Mouse (Mus musculus): ENCODE data around the gene Cdc27.
A peak's percentile ranks its signal among the peaks of the same experiment; 100 is the strongest.
"Not testable (repeated sequence)": the region's sequence is repeated elsewhere in the genome, so short reads cannot be mapped to it uniquely, and the experiment has no call there.

The Cdc27 gene

DNA sequence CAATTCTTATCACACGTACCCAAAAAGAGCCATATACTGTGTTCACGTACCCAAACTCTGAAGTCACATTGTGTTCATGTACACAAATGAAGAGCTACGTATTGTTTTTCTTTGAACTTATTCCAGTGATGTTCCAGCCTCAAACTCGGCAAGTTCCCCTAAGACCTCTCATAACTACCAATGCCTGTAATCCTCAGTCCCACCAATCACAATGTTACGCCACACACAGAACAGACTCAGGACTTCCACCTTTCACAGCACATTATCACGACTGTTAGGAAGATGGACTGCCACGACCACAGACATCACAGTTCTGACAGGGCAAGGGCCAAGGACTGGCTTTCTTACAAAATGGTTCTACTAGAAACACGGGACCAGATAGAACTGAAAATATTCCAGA lies 20.1 kb upstream of the Cdc27 start:
- DNase-seq (ENCODE audit: low spot score) = not testable (repeated sequence)

GRCm38 (mm10) chr11:104568326-104568725 lies 17.9 kb upstream of the Cdc27 start:
- DNase-seq (ENCODE audit: low spot score) = peak; percentile 48

GRCm38 (mm10) chr11:104567736-104568135 lies 17.3 kb upstream of the Cdc27 start:
- no peak for DNase-seq (ENCODE audit: low spot score)

DNA sequence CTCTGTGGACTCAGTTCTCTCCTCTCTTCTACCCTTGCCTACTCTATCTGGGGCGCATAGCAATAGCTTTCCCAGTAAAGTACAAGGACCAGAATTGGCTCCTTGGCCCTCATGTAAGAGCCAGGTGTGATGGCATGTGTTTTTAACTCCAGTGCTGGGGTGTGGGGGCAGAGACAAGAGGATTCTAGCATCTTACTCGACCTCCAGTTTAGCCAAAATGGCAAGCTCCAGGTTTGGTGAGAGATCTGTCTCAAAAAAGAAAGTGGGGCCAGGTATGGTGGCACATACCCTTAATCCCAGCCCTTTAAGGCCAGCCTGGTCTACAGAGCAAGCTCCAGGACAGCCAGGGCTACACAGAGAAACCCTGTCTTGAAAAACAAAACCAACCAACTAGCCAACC lies 16.4 kb upstream of the Cdc27 start:
- no peak for DNase-seq (ENCODE audit: low spot score)

GRCm38 (mm10) chr11:104566097-104566496 lies 15.7 kb upstream of the Cdc27 start:
- DNase-seq (ENCODE audit: low spot score) = no peak

GRCm38 (mm10) chr11:104565172-104565571 lies 14.8 kb upstream of the Cdc27 start:
- no peak for DNase-seq (ENCODE audit: low spot score)

DNA sequence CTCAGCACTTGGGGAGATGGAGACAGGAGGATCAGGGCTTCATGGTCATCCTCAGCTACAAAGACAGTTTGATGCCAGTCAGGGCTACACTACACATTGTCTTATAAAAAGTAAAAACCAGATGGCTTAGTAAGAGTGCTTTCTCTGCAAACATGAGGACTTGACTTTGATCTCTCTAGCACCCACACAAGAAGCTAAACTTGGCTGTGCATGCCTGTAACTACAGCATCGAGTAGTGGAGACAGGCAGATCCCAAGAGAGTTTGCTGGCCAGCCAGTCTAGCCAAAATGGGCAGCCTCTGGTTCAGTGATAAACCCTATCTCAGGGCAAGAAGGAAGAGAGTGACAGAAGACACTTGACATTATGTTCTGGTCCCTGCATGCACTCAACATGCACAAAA lies 13.1 kb upstream of the Cdc27 start:
- DNase-seq (ENCODE audit: low spot score) = no peak

GRCm38 (mm10) chr11:104560971-104561370 lies 10.6 kb upstream of the Cdc27 start:
- DNase-seq (ENCODE audit: low spot score) = no peak

- no peak for DNase-seq (ENCODE audit: low spot score)
Measured at GRCm38 (mm10) chr11:104558651-104559403, 8.4 kb upstream of the Cdc27 start.

GRCm38 (mm10) chr11:104558065-104558464 lies 7.6 kb upstream of the Cdc27 start:
- DNase-seq (ENCODE audit: low spot score) = no peak

GRCm38 (mm10) chr11:104549438-104550405 lies 698 bp downstream of the Cdc27 start:
- peak; percentile 70 for DNase-seq (ENCODE audit: low spot score)

GRCm38 (mm10) chr11:104547502-104547901 lies 2.9 kb downstream of the Cdc27 start:
- no peak for DNase-seq (ENCODE audit: low spot score)

GRCm38 (mm10) chr11:104544507-104544906 lies 5.9 kb downstream of the Cdc27 start:
- no peak for DNase-seq (ENCODE audit: low spot score)

GRCm38 (mm10) chr11:104543337-104543736 lies 7.1 kb downstream of the Cdc27 start:
- not testable (repeated sequence) for DNase-seq (ENCODE audit: low spot score)

DNA sequence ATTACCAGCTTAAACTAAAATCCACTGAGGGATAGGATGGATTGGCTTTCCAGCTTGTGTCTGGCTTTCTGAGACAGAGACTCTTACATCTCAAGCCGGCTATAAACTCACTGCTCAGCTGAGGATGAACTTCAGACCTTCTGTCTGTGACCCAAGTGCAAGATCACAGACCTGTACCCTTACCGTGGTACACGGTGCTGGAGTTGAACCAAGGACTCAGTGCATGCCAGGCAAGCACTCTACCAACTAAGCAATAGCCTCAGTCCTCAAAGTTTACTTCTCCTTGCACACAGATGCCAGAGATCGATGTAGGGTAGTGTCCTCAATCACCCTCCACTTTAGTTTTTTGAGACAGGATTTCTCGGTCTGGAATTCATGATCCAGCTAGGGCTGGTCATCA lies 10.6 kb downstream of the Cdc27 start:
- DNase-seq (ENCODE audit: low spot score) = no peak

DNA sequence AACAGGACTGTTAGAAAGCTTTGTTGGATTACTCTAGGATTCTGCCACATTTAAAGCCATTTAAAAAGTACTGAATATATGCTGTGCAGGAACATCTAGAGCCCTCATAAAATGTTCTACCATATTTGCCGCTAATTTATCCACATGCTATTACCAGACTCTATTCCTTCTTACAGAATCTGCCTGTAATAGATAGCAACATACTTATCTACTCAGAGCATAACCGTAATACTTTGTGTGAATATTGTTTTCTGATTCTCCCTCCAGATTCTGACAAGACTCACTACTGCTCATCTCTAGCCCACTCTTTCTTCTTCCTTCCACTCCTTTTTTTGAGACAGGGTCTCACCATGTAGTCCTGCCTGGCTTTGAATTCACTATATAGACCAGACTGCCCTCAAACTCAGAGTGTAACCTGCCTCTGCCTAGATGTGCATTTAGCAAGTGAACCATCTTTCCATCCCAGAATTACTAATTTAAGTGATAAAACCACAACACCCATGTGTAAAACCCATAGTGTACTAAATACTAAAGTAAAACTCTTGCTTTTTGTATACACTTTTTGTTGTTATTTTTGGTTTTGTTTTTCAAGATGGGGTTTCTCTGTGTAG lies 12.4 kb downstream of the Cdc27 start:
- no peak for DNase-seq (ENCODE audit: low spot score)

- no peak for DNase-seq (ENCODE audit: low spot score)
Measured at GRCm38 (mm10) chr11:104536843-104537242, 13.6 kb downstream of the Cdc27 start.

GRCm38 (mm10) chr11:104525935-104526334 lies 24.5 kb downstream of the Cdc27 start:
- no peak for DNase-seq (ENCODE audit: low spot score)

DNA sequence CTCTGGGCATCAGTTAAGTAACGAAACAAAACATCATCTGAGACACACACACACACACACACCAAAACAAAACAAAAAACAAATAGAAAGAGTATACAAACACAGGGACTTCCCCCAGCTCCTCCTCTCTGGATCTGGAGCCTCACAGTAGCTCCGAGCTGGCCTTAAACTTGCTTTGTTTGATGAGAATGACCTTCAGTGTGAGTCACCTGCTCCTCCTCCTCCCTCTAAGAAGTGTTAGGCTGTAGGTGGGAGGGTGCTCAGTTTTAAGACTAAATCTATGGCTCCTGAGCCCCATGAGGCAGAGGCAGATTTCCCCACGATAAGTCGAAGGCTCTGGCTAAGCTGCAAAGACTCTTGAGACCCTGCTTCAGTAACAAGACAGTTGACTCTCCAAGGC lies 38.0 kb downstream of the Cdc27 start:
- no peak for DNase-seq (ENCODE audit: low spot score)

GRCm38 (mm10) chr11:104510606-104511005 lies 39.8 kb downstream of the Cdc27 start:
- DNase-seq (ENCODE audit: low spot score) = peak; percentile 3

- no peak for DNase-seq (ENCODE audit: low spot score)
Measured at GRCm38 (mm10) chr11:104508455-104508854, 42.0 kb downstream of the Cdc27 start.

DNA sequence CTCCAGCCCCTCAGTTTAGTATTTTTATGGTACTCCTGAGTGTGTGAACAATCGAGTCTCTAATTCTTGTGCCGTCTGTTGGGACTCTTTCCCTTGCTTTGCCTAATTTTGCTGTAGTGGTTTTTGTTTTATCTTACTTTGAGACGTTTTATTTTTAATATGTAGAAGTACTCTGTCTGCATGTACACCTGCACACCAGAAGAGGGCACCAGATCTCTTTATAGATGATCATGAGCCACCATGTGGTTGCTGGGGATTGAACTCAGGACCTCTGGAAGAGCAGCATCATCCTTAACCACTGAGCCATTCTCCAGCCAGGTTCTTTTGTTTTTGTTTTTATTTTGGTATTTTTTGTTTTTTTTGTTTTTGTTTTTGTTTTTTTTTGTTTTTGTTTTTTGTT lies 62.1 kb downstream of the Cdc27 start:
- DNase-seq (ENCODE audit: low spot score) = no peak

DNA sequence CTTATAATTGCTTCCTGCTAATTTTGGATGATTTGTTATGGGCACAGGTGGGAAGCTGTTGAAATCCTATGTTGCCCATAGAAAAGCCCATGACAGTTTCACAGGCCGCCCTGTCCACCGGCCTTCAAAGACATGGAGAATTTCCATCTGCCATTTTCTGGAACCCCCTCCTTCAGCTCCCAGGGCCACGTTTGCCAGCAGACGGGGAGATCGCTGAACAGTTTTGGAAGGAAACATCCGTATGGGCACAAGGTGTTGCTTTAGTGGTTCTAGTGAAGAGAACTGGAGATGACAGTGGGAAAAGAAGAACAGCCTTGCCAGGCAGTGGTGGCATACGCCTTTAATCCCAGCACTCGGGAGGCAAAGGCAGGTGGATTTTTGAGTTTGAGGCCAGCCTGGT lies 68.4 kb downstream of the Cdc27 start:
- DNase-seq (ENCODE audit: low spot score) = no peak

Data from lung, postnatal 25 days (tissue).